Mouse (Mus musculus): ENCODE data around the gene Bcor. TPM values are rescaled to one million over a fixed set of nuclear protein-coding genes. Genes with fewer than 3 reads are reported as not detected.

The Bcor gene
- total RNA-seq, 2 experiments from 2014 or later = 21.4 to 35.9 TPM

DNA sequence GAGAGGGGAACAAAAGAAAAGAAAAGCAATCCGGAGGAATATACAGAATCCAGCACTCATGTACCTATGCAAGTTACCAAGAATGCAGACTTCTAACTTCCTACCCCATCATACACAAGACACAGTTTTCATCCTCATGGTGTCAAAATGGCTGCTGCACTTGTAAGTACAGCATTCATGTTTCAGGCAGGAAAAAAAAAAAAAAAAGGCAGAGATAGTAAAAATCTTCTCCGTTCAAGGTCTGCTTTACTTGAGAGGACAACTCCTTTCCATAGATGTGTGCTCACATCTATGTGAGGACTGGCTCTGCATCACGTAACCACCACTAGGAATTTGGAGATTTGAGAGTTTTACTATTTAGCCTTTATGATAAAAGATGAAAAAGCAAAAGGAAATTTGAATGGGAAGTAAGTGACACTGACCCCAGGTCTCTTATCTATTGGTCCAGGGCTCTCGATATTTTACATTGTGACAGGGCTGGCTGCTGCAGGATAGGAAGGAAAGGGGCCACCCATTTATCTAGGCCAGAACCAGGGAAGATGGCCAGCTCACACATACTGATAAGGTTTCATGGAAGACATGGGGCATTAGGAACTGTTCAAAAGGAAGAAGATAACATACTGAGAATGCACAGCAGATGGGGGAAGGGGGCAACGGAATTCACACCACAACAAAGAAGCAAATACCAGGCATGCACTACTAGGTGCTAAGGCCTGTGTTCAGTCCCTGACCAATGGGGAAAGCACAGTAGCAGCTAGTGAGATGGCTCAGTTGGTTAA lies 166.3 kb downstream of the Bcor start:
- ATAC-seq (replicated peaks; ENCODE audit: low FRiP score, poor library complexity, severe bottlenecking) = 0 out of 2 replicates have a peak, but pooled peaks have one; percentile 48

DNA sequence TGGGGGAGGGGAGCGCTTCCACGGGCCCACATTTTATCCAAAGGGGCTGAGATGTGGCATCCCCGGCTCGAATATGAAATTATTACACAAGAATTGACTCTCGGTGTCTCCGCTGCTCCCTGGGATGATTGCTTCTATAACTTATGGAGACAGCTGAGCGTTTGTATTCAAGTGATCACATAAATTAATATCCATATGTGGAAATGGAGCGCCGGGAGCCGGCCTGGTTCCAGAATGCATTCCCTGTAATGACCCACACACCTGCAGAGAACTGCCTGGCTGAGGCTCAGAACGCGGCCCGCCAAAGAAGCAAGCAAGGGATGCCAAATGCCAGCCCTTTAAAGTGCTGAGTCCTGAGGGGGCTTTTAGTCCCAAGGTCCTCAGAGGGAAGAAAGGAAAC lies 170.7 kb downstream of the Bcor start:
- no peak for ATAC-seq (replicated peaks; ENCODE audit: low FRiP score, poor library complexity, severe bottlenecking)

DNA sequence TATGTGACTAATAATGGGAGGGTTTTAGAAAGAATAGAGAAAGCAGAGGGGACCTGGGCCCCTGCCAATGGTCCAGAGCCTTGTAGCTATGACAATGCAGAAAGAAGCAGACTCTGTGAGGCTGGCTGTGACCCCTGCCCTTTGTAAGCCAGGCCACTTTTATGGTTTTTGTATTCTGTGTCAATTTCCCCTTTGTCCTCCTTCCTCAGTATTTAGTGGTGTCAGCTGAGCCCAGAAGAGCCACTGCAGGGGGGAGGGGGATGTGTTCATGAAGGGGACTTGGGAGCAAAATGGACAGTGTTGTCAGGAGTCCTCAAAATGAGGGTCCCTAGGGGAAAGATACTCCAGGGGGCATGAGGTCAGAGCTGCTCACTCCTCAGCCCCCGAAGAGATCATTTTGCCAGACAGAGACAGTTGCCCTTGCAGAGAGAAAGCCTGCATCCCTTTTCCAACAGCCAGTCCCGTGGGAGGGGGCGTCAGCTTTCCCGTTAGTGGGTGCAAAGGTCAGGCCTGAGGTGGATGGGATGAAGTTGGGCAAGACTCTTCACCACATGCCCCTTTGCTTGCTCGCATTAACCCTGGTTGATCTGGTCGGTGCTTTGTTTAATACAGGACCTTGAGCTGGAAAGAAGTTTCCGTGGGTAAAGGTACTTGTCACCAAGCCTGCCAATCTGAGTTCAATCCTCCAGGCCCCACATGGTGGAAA lies 171.8 kb downstream of the Bcor start:
- no peak for ATAC-seq (replicated peaks; ENCODE audit: low FRiP score, poor library complexity, severe bottlenecking)

DNA sequence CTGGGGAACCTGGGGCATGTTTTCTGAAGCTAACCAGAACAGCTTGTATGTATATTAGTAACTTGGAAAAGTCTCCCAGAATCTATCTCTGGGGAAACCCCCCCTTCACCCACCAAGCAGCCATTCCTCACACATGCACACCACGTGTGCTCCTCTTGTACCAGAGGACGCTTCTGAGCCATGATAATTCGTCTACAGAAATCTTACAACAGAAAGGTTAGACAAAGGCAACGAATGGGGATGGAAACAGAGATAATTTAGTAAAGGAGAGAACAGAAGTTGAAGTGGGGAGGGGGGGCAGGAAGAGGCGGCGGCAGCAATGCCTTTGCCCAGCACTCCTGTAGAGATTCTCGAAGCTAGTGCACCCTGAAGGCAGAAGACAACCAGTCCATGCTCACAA lies 172.6 kb downstream of the Bcor start:
- no peak for ATAC-seq (replicated peaks; ENCODE audit: low FRiP score, poor library complexity, severe bottlenecking)
